Mouse (Mus musculus): ENCODE data around the gene Tlnrd1. TPM values are rescaled to one million over a fixed set of nuclear protein-coding genes. Genes with fewer than 3 reads are reported as not detected.

Gene Tlnrd1
- total and polyA plus RNA-seq, 2 experiments from 2014 or later = 6.2 to 44.6 TPM

DNA sequence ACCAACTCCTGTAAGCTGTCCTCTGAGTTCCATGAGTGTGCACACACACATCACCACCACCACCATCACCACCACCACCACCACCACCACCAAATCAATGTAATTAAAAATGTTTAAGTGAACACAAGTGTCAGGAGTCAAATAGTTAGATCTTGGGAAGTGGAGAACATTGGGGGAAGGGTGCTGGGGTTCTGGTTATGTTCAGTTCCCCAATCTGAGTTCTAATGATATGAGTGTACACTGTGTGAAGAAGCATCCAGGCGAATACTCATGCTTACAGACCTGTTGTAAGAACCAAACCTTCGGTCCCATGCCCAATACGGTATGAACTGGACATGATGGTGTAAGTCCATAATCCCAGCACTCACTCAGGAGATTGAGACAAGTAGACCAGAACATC lies 26.2 kb downstream of the Tlnrd1 start:
- Histone ChIP-seq H3K4me1 (ENCODE audit: control insufficient read depth, insufficient read depth) (peaks cover 6% of the 10 kb centered on the region; the same call in 1 of the 2 replicates), H3K27ac (ENCODE audit: low read depth) (no peak overlapping the region), H3K4me2 (ENCODE audit: low read depth, low read length) (no peak overlapping the region), H3K9ac (replicated peaks; ENCODE audit: low read depth, low read length) (no peak overlapping the region), H3K27me3 (ENCODE audit: control insufficient read depth, insufficient read depth, low read length) (no peaks in the 10 kb centered on the region), H3K4me3 (ENCODE audit: low read depth, low read length) (no peak overlapping the region), H3K9me3 (replicated peaks; ENCODE audit: control insufficient read depth, low read length) (no peaks in the 10 kb centered on the region), H3K36me3 (replicated peaks; ENCODE audit: control insufficient read depth, insufficient read depth, low read length) (no peaks in the 10 kb centered on the region)
- no peak for DNase-seq (ENCODE audit: low spot score)
- no peak for ATAC-seq (ENCODE audit: insufficient read depth, low read depth)
- no peak for TF ChIP-seq CTCF (IDR thresholded peaks at IDR 0.05; ENCODE audit: low read depth)
- no peak for TF ChIP-seq EP300 (IDR thresholded peaks at IDR 0.05; ENCODE audit: low read depth)
- 86% methylated on average over 3 of the region's 3 CpGs for WGBS

- TF ChIP-seq CTCF (IDR thresholded peaks at IDR 0.05; ENCODE audit: low read depth) (no peak), EP300 (IDR thresholded peaks at IDR 0.05; ENCODE audit: low read depth) (no peak)
- H3K4me2 ChIP-seq (ENCODE audit: low read depth, low read length) = no peak overlapping the region
- H3K27ac ChIP-seq (ENCODE audit: low read depth) = no peak overlapping the region
- no peaks in the 10 kb centered on the region for H3K9me3 ChIP-seq (replicated peaks; ENCODE audit: control insufficient read depth, low read length)
- H3K36me3 ChIP-seq (replicated peaks; ENCODE audit: control insufficient read depth, insufficient read depth, low read length) = no peaks in the 10 kb centered on the region
- H3K4me1 ChIP-seq (ENCODE audit: control insufficient read depth, insufficient read depth) = peaks cover 6% of the 10 kb centered on the region; the same call in 1 of the 2 replicates
- no peak for DNase-seq (ENCODE audit: low spot score)
- no peaks in the 10 kb centered on the region for H3K27me3 ChIP-seq (ENCODE audit: control insufficient read depth, insufficient read depth, low read length)
- H3K4me3 ChIP-seq (ENCODE audit: low read depth, low read length) = no peak overlapping the region
- WGBS = 44% methylated on average over 2 of the region's 2 CpGs
- no peak overlapping the region for H3K9ac ChIP-seq (replicated peaks; ENCODE audit: low read depth, low read length)
- no peak for ATAC-seq (ENCODE audit: insufficient read depth, low read depth)
Measured at GRCm38 (mm10) chr7:83857208-83857488, 27.0 kb downstream of the Tlnrd1 start.

DNA sequence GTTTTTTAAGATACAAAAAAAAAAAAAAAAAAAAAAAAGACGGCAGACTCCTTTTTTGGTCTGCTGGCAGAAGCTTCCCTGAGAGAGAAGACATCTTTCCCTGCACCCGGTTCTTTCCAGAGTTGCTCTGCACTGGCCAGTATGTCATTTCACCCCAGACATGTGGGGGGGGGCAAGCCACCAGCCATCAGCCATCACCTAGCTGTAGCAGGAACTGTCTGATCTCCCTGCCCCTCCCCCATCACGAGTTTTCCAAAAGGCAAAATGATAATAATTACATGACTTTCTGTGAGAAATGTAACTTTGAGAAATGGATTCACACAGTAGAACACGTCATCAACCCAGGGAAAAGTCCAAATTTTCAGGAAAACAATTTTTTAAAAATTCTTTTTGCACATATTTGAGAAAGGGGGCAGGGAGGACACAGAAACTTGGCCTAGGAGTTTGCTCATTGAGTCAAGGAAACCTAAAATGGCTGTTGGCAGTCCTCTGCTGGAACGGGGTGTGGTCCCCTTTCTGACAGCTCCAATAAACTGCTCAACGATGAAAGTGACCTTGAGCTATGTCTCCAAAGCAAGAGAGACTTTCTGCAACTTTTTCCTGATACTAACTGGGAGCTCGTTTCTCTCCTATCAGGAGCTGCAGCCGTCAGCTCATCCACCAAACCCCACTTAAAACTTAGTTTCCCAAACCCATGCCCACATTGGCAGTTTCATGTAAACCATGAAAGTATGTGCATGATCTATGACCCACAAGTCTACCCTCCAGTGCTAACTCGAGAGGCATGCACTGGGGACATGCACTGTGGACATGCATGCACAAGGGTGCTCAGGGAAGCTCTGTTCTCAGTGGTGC lies 27.5 kb downstream of the Tlnrd1 start:
- WGBS = 43% methylated on average over 9 of the region's 9 CpGs
- Histone ChIP-seq H3K9ac (replicated peaks; ENCODE audit: low read depth, low read length) (no peak overlapping the region), H3K4me2 (ENCODE audit: low read depth, low read length) (no peak overlapping the region), H3K27me3 (ENCODE audit: control insufficient read depth, insufficient read depth, low read length) (no peaks in the 10 kb centered on the region), H3K36me3 (replicated peaks; ENCODE audit: control insufficient read depth, insufficient read depth, low read length) (no peaks in the 10 kb centered on the region), H3K9me3 (replicated peaks; ENCODE audit: control insufficient read depth, low read length) (no peaks in the 10 kb centered on the region), H3K4me1 (ENCODE audit: control insufficient read depth, insufficient read depth) (peaks cover 6% of the 10 kb centered on the region; the same call in 1 of the 2 replicates), H3K4me3 (ENCODE audit: low read depth, low read length) (no peak overlapping the region), H3K27ac (ENCODE audit: low read depth) (no peak overlapping the region)
- TF ChIP-seq CTCF (IDR thresholded peaks at IDR 0.05; ENCODE audit: low read depth) (no peak), EP300 (IDR thresholded peaks at IDR 0.05; ENCODE audit: low read depth) (no peak)
- no peak for DNase-seq (ENCODE audit: low spot score)
- ATAC-seq (ENCODE audit: insufficient read depth, low read depth) = no peak

GRCm38 (mm10) chr7:83855203-83855602 lies 28.9 kb downstream of the Tlnrd1 start:
- no peak overlapping the region for H3K27ac ChIP-seq (ENCODE audit: low read depth)
- WGBS = 89% methylated on average over 1 of the region's 1 CpGs
- TF ChIP-seq EP300 (IDR thresholded peaks at IDR 0.05; ENCODE audit: low read depth) (no peak), CTCF (IDR thresholded peaks at IDR 0.05; ENCODE audit: low read depth) (no peak)
- H3K4me3 ChIP-seq (ENCODE audit: low read depth, low read length) = no peak overlapping the region
- H3K9me3 ChIP-seq (replicated peaks; ENCODE audit: control insufficient read depth, low read length) = no peaks in the 10 kb centered on the region
- H3K4me2 ChIP-seq (ENCODE audit: low read depth, low read length) = no peak overlapping the region
- ATAC-seq (ENCODE audit: insufficient read depth, low read depth) = no peak
- H3K4me1 ChIP-seq (ENCODE audit: control insufficient read depth, insufficient read depth) = peaks cover 6% of the 10 kb centered on the region; the same call in 1 of the 2 replicates
- H3K9ac ChIP-seq (replicated peaks; ENCODE audit: low read depth, low read length) = no peak overlapping the region
- H3K36me3 ChIP-seq (replicated peaks; ENCODE audit: control insufficient read depth, insufficient read depth, low read length) = no peaks in the 10 kb centered on the region
- no peak for DNase-seq (ENCODE audit: low spot score)
- H3K27me3 ChIP-seq (ENCODE audit: control insufficient read depth, insufficient read depth, low read length) = no peaks in the 10 kb centered on the region

DNA sequence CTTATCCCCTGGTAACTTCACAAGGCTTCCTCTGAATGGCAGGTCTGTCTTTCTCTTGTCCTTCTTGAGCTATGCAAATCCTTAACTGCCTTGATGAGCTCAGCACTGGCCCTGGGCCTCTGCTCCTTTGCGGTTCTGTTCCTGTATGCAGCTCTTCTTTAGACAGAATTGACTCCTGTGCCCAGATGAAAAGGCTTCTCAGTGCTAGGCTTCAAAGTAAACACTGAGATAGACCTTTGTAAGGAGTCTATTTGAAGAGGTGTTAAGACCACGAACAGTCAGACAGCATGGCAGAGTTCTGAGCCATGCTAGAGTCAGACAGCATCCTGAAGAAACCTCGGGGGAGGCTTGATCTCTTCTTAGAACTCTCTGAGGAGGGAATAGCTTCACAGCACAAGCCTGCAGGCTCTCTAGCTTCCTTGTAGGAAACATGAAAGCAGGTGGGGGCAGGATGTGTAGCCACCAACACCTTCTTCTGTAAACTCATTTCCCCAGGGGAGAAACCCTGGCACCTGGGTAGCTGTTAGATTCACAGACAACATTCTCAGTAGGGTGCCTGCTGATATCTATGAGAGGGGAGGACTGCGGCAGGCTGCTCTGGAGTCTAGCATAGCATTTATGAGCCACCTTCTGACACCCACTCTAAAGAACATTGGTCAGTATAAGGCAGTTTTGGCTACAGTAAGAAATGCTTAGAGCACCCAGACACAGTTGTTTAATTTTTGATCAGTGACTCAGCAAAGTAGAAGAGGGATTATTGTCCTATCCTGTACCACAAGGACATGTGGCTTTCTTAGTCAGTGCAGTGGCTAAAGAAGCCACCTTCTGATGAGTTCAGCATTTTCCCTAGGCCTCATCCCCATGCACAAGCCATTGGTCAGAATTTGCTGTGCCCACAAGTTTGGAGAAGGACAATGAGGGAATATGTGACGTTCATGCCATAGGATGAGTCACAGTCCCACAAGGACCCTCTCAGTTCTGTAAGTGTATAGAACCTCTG lies 31.4 kb downstream of the Tlnrd1 start:
- TF ChIP-seq EP300 (IDR thresholded peaks at IDR 0.05; ENCODE audit: low read depth) = no peak
- no peak for TF ChIP-seq CTCF (IDR thresholded peaks at IDR 0.05; ENCODE audit: low read depth)
- no peak for DNase-seq (ENCODE audit: low spot score)
- peaks cover 6% of the 10 kb centered on the region; the same call in 1 of the 2 replicates for H3K4me1 ChIP-seq (ENCODE audit: control insufficient read depth, insufficient read depth)
- no peaks in the 10 kb centered on the region for H3K27me3 ChIP-seq (ENCODE audit: control insufficient read depth, insufficient read depth, low read length)
- no peaks in the 10 kb centered on the region for H3K36me3 ChIP-seq (replicated peaks; ENCODE audit: control insufficient read depth, insufficient read depth, low read length)
- H3K4me3 ChIP-seq (ENCODE audit: low read depth, low read length) = no peak overlapping the region
- no peak overlapping the region for H3K9ac ChIP-seq (replicated peaks; ENCODE audit: low read depth, low read length)
- no peak overlapping the region for H3K27ac ChIP-seq (ENCODE audit: low read depth)
- no peak for ATAC-seq (ENCODE audit: insufficient read depth, low read depth)
- 51% methylated on average over 5 of the region's 5 CpGs for WGBS
- no peak overlapping the region for H3K4me2 ChIP-seq (ENCODE audit: low read depth, low read length)
- no peaks in the 10 kb centered on the region for H3K9me3 ChIP-seq (replicated peaks; ENCODE audit: control insufficient read depth, low read length)
